Mouse (Mus musculus): Measurements from ENCODE around the gene Arsb. TPM values are rescaled to one million over a fixed set of nuclear protein-coding genes. Genes with fewer than 3 reads are reported as not detected.

Arsb gene
- polyA plus RNA-seq, 1 experiment from 2014 or later, result 11.2 TPM

DNA sequence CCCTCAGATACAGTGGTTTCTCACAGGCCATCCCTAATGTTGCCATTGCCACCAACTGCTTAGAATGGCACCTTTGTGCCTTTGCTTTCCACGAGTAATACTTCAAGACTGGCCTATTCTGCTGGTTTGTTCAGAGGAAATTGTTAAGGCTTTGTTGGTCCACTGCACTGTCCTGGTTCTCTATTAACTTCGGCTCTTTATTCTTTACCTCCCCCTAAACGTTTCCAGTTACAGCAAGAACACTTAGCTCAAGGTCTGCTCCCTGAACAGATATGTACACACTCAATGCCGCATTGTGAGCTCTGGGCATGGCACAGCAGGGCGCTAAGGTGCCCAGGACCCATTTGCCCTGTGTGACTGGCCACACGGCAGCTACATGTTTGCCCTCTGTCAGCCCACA, 119.8 kb downstream of the Arsb start:
- WGBS, result 72% methylated on average over 6 of the region's 6 CpGs
- no peak overlapping the region for H3K9ac ChIP-seq (ENCODE audit: low read depth, low read length)
- no peak for ATAC-seq
- no peaks in the 10 kb centered on the region for H3K4me1 ChIP-seq (ENCODE audit: control insufficient read depth, insufficient read depth, low read length)
- H3K4me2 ChIP-seq (ENCODE audit: low read depth, low read length), result no peak overlapping the region
- H3K36me3 ChIP-seq (ENCODE audit: control insufficient read depth, insufficient read depth, low read length), result no peaks in the 10 kb centered on the region
- H3K27ac ChIP-seq (ENCODE audit: low read length), result no peak overlapping the region
- no peaks in the 10 kb centered on the region for H3K27me3 ChIP-seq (replicated peaks; ENCODE audit: control insufficient read depth, insufficient read depth, low read length)
- H3K4me3 ChIP-seq (ENCODE audit: low read length), result no peak overlapping the region
- no peaks in the 10 kb centered on the region for H3K9me3 ChIP-seq (ENCODE audit: control insufficient read depth, low read length)

DNA sequence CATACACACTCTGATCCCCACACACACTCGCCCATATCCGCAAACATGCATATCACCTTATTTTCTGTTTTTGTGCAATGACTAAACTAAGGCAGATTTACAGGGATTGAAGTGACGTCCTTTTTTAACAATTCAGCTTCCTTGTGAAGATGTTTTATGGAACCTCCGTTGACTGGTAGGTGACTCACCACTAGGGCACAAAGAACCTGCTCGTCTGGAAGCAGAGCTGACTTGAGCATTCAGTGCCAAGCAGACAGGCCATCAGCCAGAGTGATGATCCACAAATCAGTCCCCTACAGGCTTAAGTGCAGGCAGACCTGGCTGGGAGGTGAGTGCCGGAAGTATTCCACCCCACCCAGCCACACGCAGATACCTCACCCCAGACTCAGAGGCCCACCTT, 120.7 kb downstream of the Arsb start:
- no peaks in the 10 kb centered on the region for H3K4me1 ChIP-seq (ENCODE audit: control insufficient read depth, insufficient read depth, low read length)
- WGBS, result 72% methylated on average over 7 of the region's 7 CpGs
- H3K4me2 ChIP-seq (ENCODE audit: low read depth, low read length), result no peak overlapping the region
- no peaks in the 10 kb centered on the region for H3K36me3 ChIP-seq (ENCODE audit: control insufficient read depth, insufficient read depth, low read length)
- no peak overlapping the region for H3K9ac ChIP-seq (ENCODE audit: low read depth, low read length)
- H3K9me3 ChIP-seq (ENCODE audit: control insufficient read depth, low read length), result no peaks in the 10 kb centered on the region
- no peak overlapping the region for H3K27ac ChIP-seq (ENCODE audit: low read length)
- ATAC-seq, result no peak
- H3K27me3 ChIP-seq (replicated peaks; ENCODE audit: control insufficient read depth, insufficient read depth, low read length), result no peaks in the 10 kb centered on the region
- no peak overlapping the region for H3K4me3 ChIP-seq (ENCODE audit: low read length)

DNA sequence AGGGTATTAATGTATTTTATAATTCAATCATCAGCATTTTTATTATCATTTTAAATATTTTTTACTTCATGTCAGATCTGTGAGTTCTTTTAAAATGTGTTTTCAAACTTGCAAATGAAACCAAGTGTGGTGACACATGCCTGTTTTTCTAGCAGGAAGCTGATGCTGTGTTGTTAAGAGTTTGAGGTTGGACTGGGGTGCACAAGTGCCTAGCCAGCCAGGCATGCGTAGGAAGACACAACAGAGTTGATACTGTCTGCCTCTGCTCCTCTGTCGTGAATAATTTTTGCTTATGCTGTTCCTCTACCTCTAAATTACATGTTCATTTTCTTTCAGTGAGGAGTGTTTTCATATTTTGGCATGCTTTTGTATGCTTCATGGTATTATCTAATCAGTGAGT, 122.7 kb downstream of the Arsb start:
- Histone ChIP-seq H3K27me3 (replicated peaks; ENCODE audit: control insufficient read depth, insufficient read depth, low read length) (no peaks in the 10 kb centered on the region), H3K9ac (ENCODE audit: low read depth, low read length) (no peak overlapping the region), H3K36me3 (ENCODE audit: control insufficient read depth, insufficient read depth, low read length) (no peaks in the 10 kb centered on the region), H3K9me3 (ENCODE audit: control insufficient read depth, low read length) (no peaks in the 10 kb centered on the region), H3K4me3 (ENCODE audit: low read length) (no peak overlapping the region), H3K27ac (ENCODE audit: low read length) (no peak overlapping the region), H3K4me2 (ENCODE audit: low read depth, low read length) (no peak overlapping the region), H3K4me1 (ENCODE audit: control insufficient read depth, insufficient read depth, low read length) (no peaks in the 10 kb centered on the region)
- WGBS, result 74% methylated on average over 2 of the region's 2 CpGs
- ATAC-seq, result no peak

DNA sequence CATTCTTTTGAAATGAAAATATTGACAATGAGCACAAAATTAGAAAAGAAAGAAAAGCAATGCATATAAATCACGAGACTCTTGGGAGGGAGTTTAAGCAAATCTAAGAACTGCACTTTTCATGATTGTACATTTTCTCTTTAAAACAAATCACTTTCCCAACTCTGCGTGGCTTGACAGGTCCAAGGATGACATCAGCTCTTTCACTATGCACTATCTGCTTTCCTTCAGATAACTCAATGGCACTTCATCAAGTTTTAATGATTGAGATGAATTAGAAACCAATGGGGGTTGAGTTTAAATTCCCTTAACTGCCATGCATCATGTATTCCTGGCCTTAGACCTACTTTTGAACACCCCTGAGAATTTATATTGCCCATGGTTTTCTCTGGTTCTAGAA, 124.0 kb downstream of the Arsb start:
- no peak overlapping the region for H3K9ac ChIP-seq (ENCODE audit: low read depth, low read length)
- no peaks in the 10 kb centered on the region for H3K27me3 ChIP-seq (replicated peaks; ENCODE audit: control insufficient read depth, insufficient read depth, low read length)
- H3K9me3 ChIP-seq (ENCODE audit: control insufficient read depth, low read length), result no peaks in the 10 kb centered on the region
- no peaks in the 10 kb centered on the region for H3K36me3 ChIP-seq (ENCODE audit: control insufficient read depth, insufficient read depth, low read length)
- no peak overlapping the region for H3K4me3 ChIP-seq (ENCODE audit: low read length)
- WGBS, result 72% methylated on average over 2 of the region's 2 CpGs
- H3K4me1 ChIP-seq (ENCODE audit: control insufficient read depth, insufficient read depth, low read length), result no peaks in the 10 kb centered on the region
- ATAC-seq, result no peak
- H3K27ac ChIP-seq (ENCODE audit: low read length), result no peak overlapping the region
- no peak overlapping the region for H3K4me2 ChIP-seq (ENCODE audit: low read depth, low read length)

DNA sequence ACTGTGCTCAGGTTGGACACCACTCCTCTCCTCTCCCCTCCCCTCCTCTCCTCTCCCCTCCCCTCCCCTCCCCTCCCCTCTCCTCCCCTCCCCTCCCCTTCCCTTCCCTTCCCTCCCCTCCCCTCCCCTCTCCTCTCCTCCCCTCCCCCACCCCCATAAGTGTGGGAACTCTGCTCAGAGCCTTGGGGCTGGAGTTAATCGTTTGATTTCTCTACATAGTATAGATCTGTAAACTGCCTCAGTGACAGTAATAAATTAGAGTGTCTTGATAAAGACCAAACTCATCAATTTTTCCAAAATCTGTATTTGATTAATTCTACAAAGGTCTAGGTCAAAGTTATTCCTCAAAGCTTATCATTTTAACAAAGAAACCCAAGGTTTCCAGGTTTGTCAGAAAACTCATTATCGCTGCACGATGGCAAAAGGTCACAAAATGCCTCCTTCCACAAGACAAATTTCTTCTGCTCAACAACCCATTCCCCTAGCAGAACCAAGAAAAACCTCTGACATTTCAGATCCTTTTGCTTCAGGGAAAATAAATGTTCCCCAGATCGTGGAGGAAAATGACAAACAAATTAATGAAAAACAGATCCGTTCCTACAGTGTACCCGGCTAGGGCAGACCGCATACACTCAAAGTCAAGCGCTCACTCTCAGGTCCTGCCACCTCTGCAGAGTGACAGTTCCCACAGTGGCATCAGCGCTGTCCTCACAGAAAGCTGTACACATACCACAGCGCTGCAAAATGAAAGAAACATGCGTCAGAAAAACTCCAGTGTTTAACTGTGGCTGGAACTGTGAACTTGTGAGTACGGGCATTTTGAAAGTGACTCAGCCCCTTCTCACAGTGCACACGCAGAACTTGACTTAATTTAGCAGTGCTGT, 126.8 kb downstream of the Arsb start:
- Histone ChIP-seq H3K4me1 (ENCODE audit: control insufficient read depth, insufficient read depth, low read length) (no peaks in the 10 kb centered on the region), H3K4me2 (ENCODE audit: low read depth, low read length) (no peak overlapping the region), H3K9me3 (ENCODE audit: control insufficient read depth, low read length) (no peaks in the 10 kb centered on the region), H3K27ac (ENCODE audit: low read length) (no peak overlapping the region), H3K27me3 (replicated peaks; ENCODE audit: control insufficient read depth, insufficient read depth, low read length) (no peaks in the 10 kb centered on the region), H3K4me3 (ENCODE audit: low read length) (no peak overlapping the region), H3K9ac (ENCODE audit: low read depth, low read length) (no peak overlapping the region), H3K36me3 (ENCODE audit: control insufficient read depth, insufficient read depth, low read length) (no peaks in the 10 kb centered on the region)
- ATAC-seq, result no peak
- WGBS, result 45% methylated on average over 13 of the region's 13 CpGs

DNA sequence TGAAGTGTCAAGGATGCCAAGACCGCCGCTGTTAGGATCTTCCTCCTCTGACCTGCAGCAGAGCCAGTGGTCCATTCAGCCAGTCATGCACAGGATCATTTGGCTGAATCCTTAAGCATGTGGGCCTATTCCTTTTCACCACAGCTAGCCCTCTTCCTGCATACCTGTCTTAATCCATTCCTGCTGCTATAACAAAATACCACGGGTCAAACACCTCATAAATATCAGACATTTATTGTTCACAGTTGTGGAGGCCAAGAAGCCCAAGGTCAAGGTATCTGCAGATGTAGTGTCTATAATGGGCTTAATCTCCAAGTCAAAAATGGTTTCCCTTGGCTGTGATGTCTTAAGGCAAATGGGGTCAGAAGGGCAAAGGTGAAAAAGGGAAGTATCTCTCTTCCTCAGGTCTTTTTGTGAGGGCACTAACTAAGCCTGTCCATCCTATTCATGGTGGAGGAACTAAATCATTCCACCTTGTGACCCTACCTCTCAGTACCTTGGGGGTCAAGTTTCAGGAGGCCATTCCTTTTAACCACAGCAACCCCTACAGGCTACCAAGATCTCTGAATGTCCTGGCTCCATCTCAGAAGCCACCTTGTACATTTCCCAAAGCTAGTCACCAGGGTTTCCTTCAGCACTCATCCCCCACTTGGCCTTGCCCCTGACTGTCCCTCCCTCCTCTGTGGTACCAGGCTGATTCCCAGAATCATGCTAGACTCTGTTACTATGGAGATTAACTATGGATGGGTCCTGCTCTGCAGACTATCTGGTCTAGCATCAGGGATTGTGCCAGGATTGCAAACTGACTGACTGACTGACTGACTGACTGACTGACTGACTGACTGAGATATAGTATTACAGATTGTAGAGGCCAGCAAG, 128.2 kb downstream of the Arsb start:
- no peak overlapping the region for H3K4me2 ChIP-seq (ENCODE audit: low read depth, low read length)
- no peak overlapping the region for H3K9ac ChIP-seq (ENCODE audit: low read depth, low read length)
- H3K27ac ChIP-seq (ENCODE audit: low read length), result no peak overlapping the region
- H3K4me3 ChIP-seq (ENCODE audit: low read length), result no peak overlapping the region
- no peaks in the 10 kb centered on the region for H3K9me3 ChIP-seq (ENCODE audit: control insufficient read depth, low read length)
- H3K27me3 ChIP-seq (replicated peaks; ENCODE audit: control insufficient read depth, insufficient read depth, low read length), result no peaks in the 10 kb centered on the region
- WGBS, result 79% methylated on average over 3 of the region's 3 CpGs
- no peaks in the 10 kb centered on the region for H3K4me1 ChIP-seq (ENCODE audit: control insufficient read depth, insufficient read depth, low read length)
- no peaks in the 10 kb centered on the region for H3K36me3 ChIP-seq (ENCODE audit: control insufficient read depth, insufficient read depth, low read length)
- ATAC-seq, result no peak

DNA sequence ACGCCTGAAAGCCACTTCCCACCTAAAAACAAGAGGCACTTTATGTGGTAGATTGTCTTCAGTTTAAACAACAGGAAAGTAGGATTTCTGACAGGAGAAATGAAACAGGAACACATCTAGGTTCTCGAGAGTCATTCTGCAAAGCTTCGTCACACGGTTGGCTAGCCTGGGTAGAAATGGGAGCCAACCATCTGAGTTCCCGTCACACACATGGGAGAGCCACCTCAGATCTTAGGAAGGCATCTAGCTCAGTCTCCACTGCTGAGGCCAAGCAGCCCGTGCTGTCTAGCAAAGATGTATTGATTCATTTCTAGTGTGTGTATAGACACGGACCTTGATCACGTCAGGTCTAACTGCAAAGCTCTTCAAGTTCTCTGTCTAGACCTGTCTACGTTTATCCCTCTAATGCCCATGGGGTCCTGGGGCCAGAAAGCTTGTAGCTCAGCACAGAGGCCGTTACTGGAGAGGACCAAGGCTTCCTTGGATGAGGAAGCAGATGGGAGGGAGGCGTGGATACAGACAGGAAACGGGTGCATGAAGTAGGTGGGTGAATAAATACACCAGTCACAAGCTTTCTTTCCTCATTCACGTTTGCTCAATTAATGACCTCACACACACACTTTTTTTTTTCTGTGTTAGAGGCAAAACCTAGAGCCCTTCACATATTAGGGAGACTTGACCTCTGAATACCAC, 129.7 kb downstream of the Arsb start:
- 57% methylated on average over 13 of the region's 13 CpGs for WGBS
- no peaks in the 10 kb centered on the region for H3K27me3 ChIP-seq (replicated peaks; ENCODE audit: control insufficient read depth, insufficient read depth, low read length)

DNA sequence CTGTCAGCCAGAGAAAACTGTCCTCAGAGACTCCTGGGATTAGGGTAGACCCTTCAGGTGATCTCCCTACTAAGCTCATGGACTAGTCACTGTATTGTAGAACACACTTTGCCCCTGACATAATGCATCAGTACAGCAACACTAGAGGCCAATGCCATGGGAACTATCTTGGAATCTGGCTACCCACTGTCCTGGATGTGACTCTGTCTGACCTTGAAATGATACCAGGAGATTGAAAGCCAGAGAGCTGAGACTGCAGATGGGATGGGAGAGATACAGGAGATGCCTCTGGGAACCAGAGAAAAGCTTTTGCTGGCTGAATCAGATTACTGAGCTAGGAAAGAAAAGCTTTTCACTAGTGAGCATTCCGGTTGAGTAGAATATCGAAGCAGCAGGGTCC, 130.7 kb downstream of the Arsb start:
- no peak overlapping the region for H3K9ac ChIP-seq (ENCODE audit: low read depth, low read length)
- H3K4me1 ChIP-seq (ENCODE audit: control insufficient read depth, insufficient read depth, low read length), result no peaks in the 10 kb centered on the region
- H3K9me3 ChIP-seq (ENCODE audit: control insufficient read depth, low read length), result no peaks in the 10 kb centered on the region
- H3K4me2 ChIP-seq (ENCODE audit: low read depth, low read length), result no peak overlapping the region
- no peak for ATAC-seq
- no peaks in the 10 kb centered on the region for H3K36me3 ChIP-seq (ENCODE audit: control insufficient read depth, insufficient read depth, low read length)
- no peaks in the 10 kb centered on the region for H3K27me3 ChIP-seq (replicated peaks; ENCODE audit: control insufficient read depth, insufficient read depth, low read length)
- no peak overlapping the region for H3K27ac ChIP-seq (ENCODE audit: low read length)
- H3K4me3 ChIP-seq (ENCODE audit: low read length), result no peak overlapping the region
- WGBS, result 93% methylated on average over 2 of the region's 2 CpGs

More for the DNA sequence above, 129.7 kb downstream of the Arsb start:
- Histone ChIP-seq H3K9me3 (ENCODE audit: control insufficient read depth, low read length) (no peaks in the 10 kb centered on the region), H3K36me3 (ENCODE audit: control insufficient read depth, insufficient read depth, low read length) (no peaks in the 10 kb centered on the region), H3K9ac (ENCODE audit: low read depth, low read length) (no peak overlapping the region), H3K27ac (ENCODE audit: low read length) (no peak overlapping the region), H3K4me1 (ENCODE audit: control insufficient read depth, insufficient read depth, low read length) (no peaks in the 10 kb centered on the region), H3K4me3 (ENCODE audit: low read length) (no peak overlapping the region), H3K4me2 (ENCODE audit: low read depth, low read length) (no peak overlapping the region)
- ATAC-seq, result no peak

DNA sequence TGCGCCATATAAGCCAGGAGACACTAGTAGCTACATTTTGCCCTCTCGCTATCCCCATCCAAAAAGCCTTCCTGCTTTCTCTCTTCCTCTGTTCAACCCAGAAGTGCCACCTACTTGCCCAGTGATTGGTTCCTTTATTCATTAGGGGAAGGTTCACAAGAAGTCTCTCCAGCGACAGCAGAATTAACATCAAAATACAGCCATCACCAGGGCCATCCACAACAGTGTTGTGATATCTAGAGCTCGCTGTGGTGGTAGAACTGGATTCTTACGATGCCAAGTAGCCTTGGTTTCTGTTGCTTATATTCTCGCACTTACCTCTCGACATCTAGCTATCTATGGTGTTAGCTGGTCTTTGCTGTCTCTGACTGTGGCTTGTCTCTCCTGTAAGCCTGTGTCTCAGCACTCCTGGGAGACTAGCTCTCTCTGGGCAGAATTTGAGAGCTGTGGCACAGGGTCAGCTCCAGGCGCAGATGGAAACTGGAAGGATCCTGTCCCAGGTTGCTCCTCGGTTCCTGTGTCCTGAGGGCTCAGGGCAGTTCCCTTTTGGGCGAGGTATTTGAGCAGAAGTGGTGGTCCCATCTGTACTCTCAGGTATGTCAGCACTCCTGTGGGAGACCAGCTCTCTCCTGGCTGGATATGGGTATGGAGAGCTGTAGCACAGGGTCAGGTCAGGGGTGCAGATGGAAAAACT, 135.3 kb downstream of the Arsb start:
- no peak overlapping the region for H3K4me2 ChIP-seq (ENCODE audit: low read depth, low read length)
- no peaks in the 10 kb centered on the region for H3K27me3 ChIP-seq (replicated peaks; ENCODE audit: control insufficient read depth, insufficient read depth, low read length)
- no peaks in the 10 kb centered on the region for H3K4me1 ChIP-seq (ENCODE audit: control insufficient read depth, insufficient read depth, low read length)
- H3K9ac ChIP-seq (ENCODE audit: low read depth, low read length), result no peak overlapping the region
- H3K4me3 ChIP-seq (ENCODE audit: low read length), result no peak overlapping the region
- no peak overlapping the region for H3K27ac ChIP-seq (ENCODE audit: low read length)
- ATAC-seq, result no peak
- 87% methylated on average over 10 of the region's 10 CpGs for WGBS
- no peaks in the 10 kb centered on the region for H3K36me3 ChIP-seq (ENCODE audit: control insufficient read depth, insufficient read depth, low read length)
- no peaks in the 10 kb centered on the region for H3K9me3 ChIP-seq (ENCODE audit: control insufficient read depth, low read length)

Measured in intestine, embryonic 16.5 days (tissue).